Comparison of ENCODE assay signal across 7 mouse cellular contexts in the genomic region with DNA sequence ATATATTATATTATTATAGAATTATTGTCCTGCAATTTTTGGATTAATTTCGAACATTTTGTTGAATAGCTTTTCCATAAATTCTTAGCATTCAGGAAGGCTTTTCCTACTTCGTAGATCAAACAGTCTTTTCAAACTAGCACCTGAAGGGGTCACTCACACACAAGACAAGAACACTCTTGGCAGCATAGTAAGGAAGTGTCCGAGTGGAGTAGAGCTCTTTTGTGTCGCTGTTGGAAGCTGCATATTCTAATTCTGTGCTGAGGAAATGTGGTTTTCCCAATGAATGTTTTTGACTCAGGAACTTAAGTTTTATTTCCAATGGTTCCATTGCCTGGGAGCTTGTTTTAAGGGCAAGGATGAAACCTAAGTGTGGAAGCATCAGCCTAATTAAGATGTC.
DNase-seq lines count a peak whose midpoint lies in the region; ATAC-seq lines count a peak whose summit lies in the region.

No protein-coding gene starts in this region.

- DNase-seq in left cerebral cortex, postnatal 4 days: peak; percentile 16
- DNase-seq in left cerebral cortex, adult 9 months (ENCODE audit: low spot score in 2 of 2): no peak
- peak; percentile 9 to 37 for DNase-seq in adrenal gland, postnatal 36 days
- DNase-seq in forelimb bud, embryonic 11.5 days (ENCODE audit: low read depth, low spot score): peak; percentile 57
- no peak for DNase-seq in right cerebral cortex, postnatal 4 days
- DNase-seq in urinary bladder, postnatal 4 days (ENCODE audit: low spot score in 2 of 2): no peak

- ATAC-seq in megakaryocyte progenitor cell, adult 5-6 weeks (replicated peaks; ENCODE audit: poor library complexity): peak; percentile 60; the same call in 1 of the 2 replicates

- intact Hi-C loops in left cerebral cortex, postnatal 4 days (cut with DNase I): loop anchor here (10.0 kb wide), 1 partner anchor 149 kb away; no protein-coding TSS in a partner anchor

Comparison
In these comparisons a context has a peak if more than half of its experiments do, and no peak if none do; other contexts are left out.
1. DNase-seq: peak in left cerebral cortex, postnatal 4 days (single experiment), adrenal gland, postnatal 36 days (2 of 2) and forelimb bud, embryonic 11.5 days (single experiment); none in left cerebral cortex, adult 9 months (0 of 2), right cerebral cortex, postnatal 4 days (single experiment) and urinary bladder, postnatal 4 days (0 of 2).